Mouse (Mus musculus): ENCODE measurements around the gene Gramd1c. TPM values are rescaled to one million over a fixed set of nuclear protein-coding genes. Genes with fewer than 3 reads are reported as not detected.
A peak's percentile ranks its signal among the peaks of the same experiment; 100 is the strongest.

Gene Gramd1c
- polyA plus RNA-seq (2016; fragmentation: Nextera tagmentation; extraction: Ambion mirVana), result 2.0 and 3.4 TPM in 2 replicates

- H3K4me2 ChIP-seq (replicated peaks), result peak within 1 kb of the TSS; percentile 74
- ATAC-seq (ENCODE audit: low FRiP score, low read depth), result peak; percentile 88
- no peaks in the 10 kb centered on the region for H3K9me3 ChIP-seq
- H3K27ac ChIP-seq, result no peak within 1 kb of the TSS
- 6% methylated on average over 45 of the region's 45 CpGs for WGBS
- H3K36me3 ChIP-seq, result no peaks in the 10 kb centered on the region
- no peaks in the 10 kb centered on the region for H3K4me1 ChIP-seq
- H3K9ac ChIP-seq, result peak within 1 kb of the TSS; percentile 57
- no peaks in the 10 kb centered on the region for H3K27me3 ChIP-seq (replicated peaks)
- peak within 1 kb of the TSS; percentile 57 for H3K4me3 ChIP-seq
These were observed at the start of gene Gramd1c for GRCm38 (mm10) chr16:44063025-44063894. Gene Gramd1c (minus strand): TSS chr16:44063345.

GRCm38 (mm10) chr16:44109002-44109401 is 45.9 kb upstream of the Gramd1c start:
- H3K4me2 ChIP-seq (replicated peaks), result no peak overlapping the region
- H3K27me3 ChIP-seq (replicated peaks), result no peaks in the 10 kb centered on the region
- H3K4me1 ChIP-seq, result no peaks in the 10 kb centered on the region
- no peak overlapping the region for H3K9ac ChIP-seq
- peaks cover 54% of the 10 kb centered on the region for H3K36me3 ChIP-seq
- H3K27ac ChIP-seq, result no peak overlapping the region
- no peak for ATAC-seq (ENCODE audit: low FRiP score, low read depth)
- no peaks in the 10 kb centered on the region for H3K9me3 ChIP-seq
- 83% methylated on average over 4 of the region's 4 CpGs for WGBS
- no peak overlapping the region for H3K4me3 ChIP-seq

- Histone ChIP-seq H3K4me2 (replicated peaks) (no peak overlapping the region), H3K36me3 (peaks cover 75% of the 10 kb centered on the region), H3K9me3 (no peaks in the 10 kb centered on the region), H3K4me3 (no peak overlapping the region), H3K27ac (no peak overlapping the region), H3K27me3 (replicated peaks) (no peaks in the 10 kb centered on the region), H3K9ac (no peak overlapping the region), H3K4me1 (no peaks in the 10 kb centered on the region)
- no peak for ATAC-seq (ENCODE audit: low FRiP score, low read depth)
- WGBS, result 94% methylated on average over 2 of the region's 2 CpGs
These were observed 42.1 kb upstream of the Gramd1c start for GRCm38 (mm10) chr16:44105211-44105610.

- ATAC-seq (ENCODE audit: low FRiP score, low read depth), result no peak
- H3K36me3 ChIP-seq, result peaks cover 74% of the 10 kb centered on the region
- H3K4me1 ChIP-seq, result no peaks in the 10 kb centered on the region
- no peak overlapping the region for H3K9ac ChIP-seq
- no peak overlapping the region for H3K27ac ChIP-seq
- H3K4me2 ChIP-seq (replicated peaks), result no peak overlapping the region
- H3K4me3 ChIP-seq, result no peak overlapping the region
- H3K9me3 ChIP-seq, result no peaks in the 10 kb centered on the region
- no peaks in the 10 kb centered on the region for H3K27me3 ChIP-seq (replicated peaks)
- 88% methylated on average over 18 of the region's 18 CpGs for WGBS
These were observed 40.9 kb upstream of the Gramd1c start for GRCm38 (mm10) chr16:44103806-44104766.

GRCm38 (mm10) chr16:44102925-44103324 is 39.8 kb upstream of the Gramd1c start:
- no peak overlapping the region for H3K4me2 ChIP-seq (replicated peaks)
- H3K27me3 ChIP-seq (replicated peaks), result no peaks in the 10 kb centered on the region
- no peaks in the 10 kb centered on the region for H3K9me3 ChIP-seq
- no peak for ATAC-seq (ENCODE audit: low FRiP score, low read depth)
- H3K27ac ChIP-seq, result no peak overlapping the region
- no peaks in the 10 kb centered on the region for H3K4me1 ChIP-seq
- no peak overlapping the region for H3K4me3 ChIP-seq
- H3K36me3 ChIP-seq, result peaks cover 73% of the 10 kb centered on the region
- 90% methylated on average over 2 of the region's 2 CpGs for WGBS
- no peak overlapping the region for H3K9ac ChIP-seq

- Histone ChIP-seq H3K4me3 (no peak overlapping the region), H3K9ac (no peak overlapping the region), H3K4me2 (replicated peaks) (no peak overlapping the region), H3K36me3 (peaks cover 70% of the 10 kb centered on the region), H3K27me3 (replicated peaks) (no peaks in the 10 kb centered on the region), H3K27ac (no peak overlapping the region), H3K4me1 (no peaks in the 10 kb centered on the region), H3K9me3 (no peaks in the 10 kb centered on the region)
- WGBS, result 95% methylated on average over 12 of the region's 12 CpGs
- no peak for ATAC-seq (ENCODE audit: low FRiP score, low read depth)
These were observed 38.1 kb upstream of the Gramd1c start for GRCm38 (mm10) chr16:44101181-44101710.

GRCm38 (mm10) chr16:44099377-44099776 is 36.2 kb upstream of the Gramd1c start:
- ATAC-seq (ENCODE audit: low FRiP score, low read depth), result no peak
- peaks cover 79% of the 10 kb centered on the region for H3K36me3 ChIP-seq

GRCm38 (mm10) chr16:44087650-44088049 is 24.5 kb upstream of the Gramd1c start:
- H3K9me3 ChIP-seq, result no peaks in the 10 kb centered on the region
- no peak overlapping the region for H3K9ac ChIP-seq
- H3K27me3 ChIP-seq (replicated peaks), result no peaks in the 10 kb centered on the region
- H3K4me2 ChIP-seq (replicated peaks), result no peak overlapping the region
- no peak overlapping the region for H3K4me3 ChIP-seq
- no peak overlapping the region for H3K27ac ChIP-seq
- 76% methylated on average over 2 of the region's 2 CpGs for WGBS
- H3K36me3 ChIP-seq, result peaks cover 68% of the 10 kb centered on the region
- ATAC-seq (ENCODE audit: low FRiP score, low read depth), result no peak
- H3K4me1 ChIP-seq, result no peaks in the 10 kb centered on the region

More at GRCm38 (mm10) chr16:44099377-44099776, 36.2 kb upstream of the Gramd1c start:
- Histone ChIP-seq H3K9ac (no peak overlapping the region), H3K4me2 (replicated peaks) (no peak overlapping the region), H3K9me3 (no peaks in the 10 kb centered on the region), H3K4me3 (no peak overlapping the region), H3K27me3 (replicated peaks) (no peaks in the 10 kb centered on the region), H3K27ac (no peak overlapping the region), H3K4me1 (no peaks in the 10 kb centered on the region)
- WGBS, result 94% methylated on average over 7 of the region's 7 CpGs

- no peak overlapping the region for H3K4me3 ChIP-seq
- H3K4me1 ChIP-seq, result no peaks in the 10 kb centered on the region
- no peaks in the 10 kb centered on the region for H3K9me3 ChIP-seq
- no peaks in the 10 kb centered on the region for H3K27me3 ChIP-seq (replicated peaks)
- no peak overlapping the region for H3K27ac ChIP-seq
- H3K36me3 ChIP-seq, result no peaks in the 10 kb centered on the region
- H3K4me2 ChIP-seq (replicated peaks), result no peak overlapping the region
- no peak overlapping the region for H3K9ac ChIP-seq
- WGBS, result 93% methylated on average over 15 of the region's 15 CpGs
- ATAC-seq (ENCODE audit: low FRiP score, low read depth), result no peak
These were observed 1.8 kb downstream of the Gramd1c start for GRCm38 (mm10) chr16:44061341-44061740.

GRCm38 (mm10) chr16:44060604-44061286 is 2.4 kb downstream of the Gramd1c start:
- no peak for ATAC-seq (ENCODE audit: low FRiP score, low read depth)
- WGBS, result 92% methylated on average over 18 of the region's 18 CpGs
- H3K4me1 ChIP-seq, result no peaks in the 10 kb centered on the region
- no peaks in the 10 kb centered on the region for H3K36me3 ChIP-seq
- H3K9me3 ChIP-seq, result no peaks in the 10 kb centered on the region
- no peak overlapping the region for H3K27ac ChIP-seq
- H3K9ac ChIP-seq, result no peak overlapping the region
- no peaks in the 10 kb centered on the region for H3K27me3 ChIP-seq (replicated peaks)
- H3K4me3 ChIP-seq, result no peak overlapping the region
- H3K4me2 ChIP-seq (replicated peaks), result no peak overlapping the region

GRCm38 (mm10) chr16:44058745-44059144 is 4.4 kb downstream of the Gramd1c start:
- WGBS, result 31% methylated on average over 10 of the region's 10 CpGs
- Histone ChIP-seq H3K9ac (no peak overlapping the region), H3K4me2 (replicated peaks) (no peak overlapping the region), H3K4me3 (no peak overlapping the region), H3K9me3 (no peaks in the 10 kb centered on the region), H3K27me3 (replicated peaks) (no peaks in the 10 kb centered on the region), H3K36me3 (no peaks in the 10 kb centered on the region), H3K27ac (no peak overlapping the region), H3K4me1 (no peaks in the 10 kb centered on the region)
- ATAC-seq (ENCODE audit: low FRiP score, low read depth), result no peak

Data from neural tube, embryonic 12.5 days (tissue).